Mouse (Mus musculus) large intestine, adult 2 months (tissue): ENCODE results near the gene H2-Oa. TPM values are rescaled to one million over a fixed set of nuclear protein-coding genes. Genes with fewer than 3 reads are reported as not detected.
"Not testable (repeated sequence)": the region's sequence is repeated elsewhere in the genome, so short reads cannot be mapped to it uniquely, and the experiment has no call there.

Experiments
- DNase-seq: peaks from one replicate; pipeline ENCODE4 v3.0.0-alpha.2; 2012; ENCODE audit warnings: low read depth, low spot score
- WGBS: fragments of 180-500 bp; shearing (Covaris S2); methylation state at CpG from one replicate; pipeline ENCODE4 v1.1.7; 2018; 5-methylcytosine and 5-hydroxymethylcytosine counted together
- polyA plus RNA-seq: library from polyadenylated mRNA; depleted of rRNA; stranded (reverse); fragments of >200 nt; gene quantifications from 2 replicates; pipeline ENCODE4 v1.2.3, GENCODE M21; 2012; rRNA removed

H2-Oa gene
- polyA plus RNA-seq, 1 experiment = 21.5 TPM

- 5% methylated on average over 31 of the region's 31 CpGs for WGBS
Observed at GRCm38 (mm10) chr17:34135297-34136224, 43.4 kb downstream of the H2-Oa start.

GRCm38 (mm10) chr17:34137601-34138000 lies 45.5 kb downstream of the H2-Oa start:
- WGBS = 81% methylated on average over 7 of the region's 7 CpGs
- no peak for DNase-seq

More at GRCm38 (mm10) chr17:34135297-34136224, 43.4 kb downstream of the H2-Oa start:
- DNase-seq = peak; percentile 99

GRCm38 (mm10) chr17:34138655-34139054 lies 46.5 kb downstream of the H2-Oa start:
- no peak for DNase-seq
- 84% methylated on average over 7 of the region's 7 CpGs for WGBS

- 11% methylated on average over 16 of the region's 16 CpGs for WGBS
- DNase-seq = no peak
Observed at GRCm38 (mm10) chr17:34139416-34139815, 47.3 kb downstream of the H2-Oa start.

GRCm38 (mm10) chr17:34140240-34140639 lies 48.1 kb downstream of the H2-Oa start:
- WGBS = 21% methylated on average over 5 of the region's 5 CpGs
- DNase-seq = no peak

GRCm38 (mm10) chr17:34141448-34141847 lies 49.3 kb downstream of the H2-Oa start:
- DNase-seq = no peak
- WGBS = 51% methylated on average over 4 of the region's 4 CpGs

- 69% methylated on average over 7 of the region's 7 CpGs for WGBS
Observed at GRCm38 (mm10) chr17:34142456-34143010, 50.4 kb downstream of the H2-Oa start.

GRCm38 (mm10) chr17:34143033-34143432 lies 50.9 kb downstream of the H2-Oa start, which contains the start of gene H2-DMb2:
Gene H2-DMb2, plus strand, starts transcription at chr17:34143307.
- DNase-seq = no peak
- 35% methylated on average over 7 of the region's 7 CpGs for WGBS

More at GRCm38 (mm10) chr17:34142456-34143010, 50.4 kb downstream of the H2-Oa start:
- DNase-seq = no peak

- DNase-seq = no peak
- WGBS = 76% methylated on average over 5 of the region's 5 CpGs
Observed at GRCm38 (mm10) chr17:34143461-34143860, 51.3 kb downstream of the H2-Oa start.

- WGBS = 77% methylated on average over 4 of the region's 4 CpGs
- DNase-seq = not testable (repeated sequence)
Observed at GRCm38 (mm10) chr17:34144221-34144620, 52.1 kb downstream of the H2-Oa start.

Other genes with a start within 250 kb of the H2-Oa start
- gene Cd320, start 249.2 kb upstream of the H2-Oa start, polyA plus RNA-seq = 22.0 and 27.3 TPM in 2 replicates
- gene Gm7029, start 218.5 kb upstream of the H2-Oa start, polyA plus RNA-seq = not detected in 2 replicates
- 17.1 and 17.6 TPM in 2 replicates for gene Kifc1, start 201.7 kb upstream of the H2-Oa start, polyA plus RNA-seq
- gene Platr17, start 187.2 kb upstream of the H2-Oa start, polyA plus RNA-seq = 0.67 TPM in 1 of 2 replicates, not detected in the other
- gene Daxx, start 182.9 kb upstream of the H2-Oa start, polyA plus RNA-seq = 34.1 and 41.0 TPM in 2 replicates
- gene Tapbp, start 176.4 kb upstream of the H2-Oa start, polyA plus RNA-seq = 203 and 264 TPM in 2 replicates
- 37.1 and 49.3 TPM in 2 replicates for gene Zbtb22, start 176.4 kb upstream of the H2-Oa start, polyA plus RNA-seq
- 46.1 and 63.1 TPM in 2 replicates for gene Rgl2, start 162.8 kb upstream of the H2-Oa start, polyA plus RNA-seq
- 28.6 and 35.4 TPM in 2 replicates for gene Pfdn6, start 152.0 kb upstream of the H2-Oa start, polyA plus RNA-seq
- 19.1 and 23.6 TPM in 2 replicates for gene Wdr46, start 151.7 kb upstream of the H2-Oa start, polyA plus RNA-seq
- gene B3galt4, start 140.9 kb upstream of the H2-Oa start, polyA plus RNA-seq = 15.6 and 19.8 TPM in 2 replicates
- 44.6 and 59.1 TPM in 2 replicates for gene Vps52, start 136.5 kb upstream of the H2-Oa start, polyA plus RNA-seq
- 617 and 700 TPM in 2 replicates for gene Rps18, start 136.3 kb upstream of the H2-Oa start, polyA plus RNA-seq
- 5,020 and 5,402 TPM in 2 replicates for gene H2-K1, start 92.0 kb upstream of the H2-Oa start, polyA plus RNA-seq
- 17.0 and 21.3 TPM in 2 replicates for gene Ring1, start 67.7 kb upstream of the H2-Oa start, polyA plus RNA-seq
- 43.2 and 48.6 TPM in 2 replicates for gene H2-Ke6, start 64.3 kb upstream of the H2-Oa start, polyA plus RNA-seq
- 129 and 133 TPM in 2 replicates for gene Slc39a7, start 60.7 kb upstream of the H2-Oa start, polyA plus RNA-seq
- 41.6 and 49.9 TPM in 2 replicates for gene Rxrb, start 60.5 kb upstream of the H2-Oa start, polyA plus RNA-seq
- 0.60 and 0.95 TPM in 2 replicates for gene Col11a2, start 52.9 kb upstream of the H2-Oa start, polyA plus RNA-seq
- gene H2-DMa, start 27.2 kb downstream of the H2-Oa start, polyA plus RNA-seq = 218 and 235 TPM in 2 replicates
- 85.8 and 92.2 TPM in 2 replicates for gene Brd2, start 30.3 kb downstream of the H2-Oa start, polyA plus RNA-seq
- 31.0 and 41.3 TPM in 2 replicates for gene H2-DMb2, start 51.0 kb downstream of the H2-Oa start, polyA plus RNA-seq
- gene H2-DMb1, start 60.7 kb downstream of the H2-Oa start, polyA plus RNA-seq = 322 and 350 TPM in 2 replicates
- gene Tap1, start 95.2 kb downstream of the H2-Oa start, polyA plus RNA-seq = 80.6 and 126 TPM in 2 replicates
- 195 and 254 TPM in 2 replicates for gene Psmb9, start 95.4 kb downstream of the H2-Oa start, polyA plus RNA-seq
- 391 and 440 TPM in 2 replicates for gene Psmb8, start 105.4 kb downstream of the H2-Oa start, polyA plus RNA-seq
- gene Tap2, start 111.2 kb downstream of the H2-Oa start, polyA plus RNA-seq = 44.9 and 56.5 TPM in 2 replicates
- 25.1 and 30.6 TPM in 2 replicates for gene H2-Ob, start 146.6 kb downstream of the H2-Oa start, polyA plus RNA-seq
- gene H2-Ab1, start 165.3 kb downstream of the H2-Oa start, polyA plus RNA-seq = 3,098 and 3,636 TPM in 2 replicates
- 1,441 and 1,600 TPM in 2 replicates for gene H2-Aa, start 195.5 kb downstream of the H2-Oa start, polyA plus RNA-seq
- 665 and 730 TPM in 2 replicates for gene H2-Eb1, start 213.5 kb downstream of the H2-Oa start, polyA plus RNA-seq
- 2.6 and 3.1 TPM in 2 replicates for gene H2-Eb2, start 233.3 kb downstream of the H2-Oa start, polyA plus RNA-seq